Mouse (Mus musculus) cerebellum, adult 8-10 months (tissue): ENCODE measurements around the gene Banp.

Source experiments
- DNase-seq: peaks from one replicate; pipeline ENCODE4 v3.0.0; 2022

The Banp gene

DNA sequence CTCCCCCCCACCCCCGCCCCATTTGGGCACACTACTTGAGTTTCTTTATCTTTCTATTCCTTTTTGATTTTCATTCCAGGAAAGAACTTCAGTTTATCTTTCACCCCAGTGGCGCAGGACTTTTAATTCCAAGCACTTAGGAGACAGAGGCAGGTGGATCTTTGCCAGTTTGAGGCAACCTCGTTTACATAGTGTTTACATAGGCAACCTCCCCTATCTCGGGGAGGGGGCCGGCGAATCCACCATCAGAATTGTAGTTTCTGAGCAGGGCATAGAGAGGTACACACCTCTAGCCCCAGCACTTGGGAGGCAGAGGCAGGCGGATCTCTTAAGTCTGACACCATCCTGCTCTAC is 2.1 kb downstream of the Banp start:
- peak; percentile 38 for DNase-seq

- no peak for DNase-seq
Measured at GRCm38 (mm10) chr8:121952122-121952521, 2.6 kb downstream of the Banp start.

DNA sequence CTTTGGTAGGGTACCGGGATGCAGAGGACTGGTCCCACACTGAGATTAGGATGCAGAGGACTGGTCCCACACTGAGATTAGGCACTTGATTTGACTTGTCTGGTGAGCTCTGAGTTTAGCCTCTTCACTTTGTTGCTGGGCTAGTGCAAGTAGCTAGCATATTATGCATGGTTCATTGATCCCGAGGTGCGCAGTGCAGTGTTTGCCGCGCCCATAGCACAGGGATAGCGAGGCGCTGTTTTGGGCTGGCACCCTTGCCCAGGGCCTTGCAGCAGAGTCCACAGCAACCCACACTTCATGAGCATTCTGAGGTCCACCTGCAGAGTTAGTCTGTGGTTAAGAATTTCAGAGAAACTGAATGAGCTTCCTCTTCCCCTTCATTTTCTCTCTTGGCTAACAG is 3.2 kb downstream of the Banp start:
- DNase-seq: no peak

DNA sequence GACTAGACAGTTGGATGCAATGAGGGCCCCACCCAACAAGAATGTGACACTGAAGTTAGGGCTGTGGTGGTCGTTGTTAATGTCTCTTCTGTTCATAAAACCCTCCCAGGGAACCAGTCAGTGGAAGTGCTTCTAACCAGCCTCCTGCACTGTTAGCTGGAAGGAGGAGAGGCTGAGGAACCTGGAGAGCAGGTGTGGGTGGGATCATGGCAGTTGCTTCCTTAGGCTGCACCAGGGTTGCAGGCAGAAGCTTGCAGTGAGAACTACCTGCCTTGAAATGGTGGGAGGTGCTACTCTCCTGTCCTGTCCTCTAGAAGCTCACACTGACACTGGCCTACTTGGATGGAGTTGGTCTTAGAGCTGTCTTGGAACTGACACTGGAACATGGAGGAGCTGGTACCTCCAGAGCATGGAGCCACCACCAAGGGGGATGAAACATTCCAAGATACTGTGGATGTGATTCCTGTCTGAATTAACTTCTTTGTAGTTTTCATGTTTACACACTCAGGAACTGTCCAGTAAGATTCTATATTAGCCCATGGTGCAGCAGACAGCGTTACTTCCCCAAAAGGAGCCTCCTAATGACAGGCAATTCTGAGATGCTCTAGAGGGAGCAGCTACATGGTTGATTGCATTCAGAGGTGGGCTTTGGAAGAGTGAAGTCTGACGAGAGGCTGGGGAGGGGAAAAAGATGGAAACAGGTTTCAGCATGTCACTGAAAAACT is 4.4 kb downstream of the Banp start:
- no peak for DNase-seq

DNA sequence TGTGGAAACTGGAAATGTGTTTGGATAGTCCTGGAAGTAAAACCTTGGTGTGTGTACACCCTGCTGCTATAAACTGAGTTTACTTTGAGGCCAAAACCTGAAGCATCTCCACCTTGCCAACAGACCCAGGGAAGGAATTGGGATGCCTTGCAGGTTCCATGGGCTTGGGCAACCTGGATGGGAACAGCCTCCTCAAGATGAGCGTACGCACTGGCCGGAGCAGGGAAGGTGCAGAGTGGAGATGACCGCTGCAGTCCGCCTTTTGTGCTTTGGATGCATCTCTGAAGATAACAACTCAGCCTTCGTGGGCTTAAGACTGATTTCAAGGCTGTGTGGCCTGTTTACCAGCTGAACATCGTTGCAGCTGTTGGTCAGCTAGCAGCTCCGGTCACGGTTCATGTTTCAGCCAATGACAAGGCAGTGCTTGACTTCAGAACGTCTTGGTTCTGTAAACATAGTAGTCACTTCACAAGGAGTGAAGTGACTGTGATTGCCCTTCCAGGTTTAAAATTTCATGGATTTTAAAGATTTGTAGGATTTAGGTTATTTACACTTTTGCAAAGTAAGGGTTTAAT is 5.5 kb downstream of the Banp start:
- DNase-seq: no peak

GRCm38 (mm10) chr8:121955825-121956500 is 6.4 kb downstream of the Banp start:
- DNase-seq: no peak

DNA sequence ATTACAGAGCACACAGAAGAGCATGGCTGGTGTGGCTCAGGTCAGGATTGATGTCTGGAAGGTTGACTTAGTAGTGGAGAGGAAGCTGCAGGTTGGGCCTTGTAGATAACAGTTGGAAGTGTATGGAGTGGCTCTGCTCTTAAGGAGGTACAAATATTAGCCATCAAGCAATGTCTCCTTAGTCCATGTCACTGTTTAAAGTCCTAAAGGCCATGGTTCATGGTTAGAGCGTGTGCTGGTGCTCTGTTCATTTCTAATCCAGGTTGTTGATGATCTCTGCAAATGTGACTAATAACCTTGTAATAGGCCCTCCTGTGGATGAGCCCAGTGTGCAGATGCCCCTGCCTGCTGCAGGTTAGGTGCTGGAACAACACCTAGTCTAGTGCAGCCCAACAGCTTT is 8.8 kb downstream of the Banp start:
- no peak for DNase-seq

- DNase-seq: no peak
Measured at GRCm38 (mm10) chr8:121962892-121963291, 13.3 kb downstream of the Banp start.

GRCm38 (mm10) chr8:121964716-121965512 is 15.4 kb downstream of the Banp start:
- DNase-seq: no peak

- no peak for DNase-seq
Measured at GRCm38 (mm10) chr8:121966110-121966509, 16.6 kb downstream of the Banp start.

DNA sequence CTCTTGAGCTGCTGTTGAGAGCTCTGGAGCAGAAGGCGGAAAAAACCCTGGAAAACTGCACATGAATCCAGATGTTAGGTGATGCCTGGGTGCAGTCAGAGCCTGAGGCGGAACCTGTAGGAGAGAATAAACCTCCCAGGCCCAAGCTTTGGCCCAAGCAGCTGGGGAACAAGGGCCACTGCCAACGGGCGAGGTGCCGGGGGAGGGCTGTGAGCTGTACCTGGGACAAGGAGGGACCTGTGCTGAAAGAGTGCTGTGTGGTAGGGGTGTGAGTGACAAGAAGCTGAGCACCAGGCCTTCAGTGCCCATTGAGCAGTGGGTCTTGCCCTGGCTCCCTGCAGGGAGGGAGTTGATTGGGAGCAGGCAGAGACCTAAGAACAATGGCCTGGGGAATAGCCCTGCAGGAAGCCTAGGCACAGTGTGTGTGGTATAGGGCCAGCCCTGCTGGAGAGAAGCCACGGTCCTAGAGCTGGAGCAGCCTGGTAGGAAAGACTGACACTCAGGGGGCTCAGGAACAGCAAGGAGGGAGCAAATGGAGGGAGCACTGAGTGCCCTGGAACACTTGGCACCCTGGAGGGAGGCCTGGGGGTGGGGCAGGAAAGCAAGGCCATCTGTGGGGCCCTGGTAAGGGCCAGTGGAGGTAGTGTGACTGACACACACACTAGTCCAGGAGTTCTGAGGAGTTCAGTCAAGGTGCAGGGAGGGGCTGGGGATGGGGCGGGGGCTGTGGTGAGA is 17.3 kb downstream of the Banp start:
- no peak for DNase-seq

DNA sequence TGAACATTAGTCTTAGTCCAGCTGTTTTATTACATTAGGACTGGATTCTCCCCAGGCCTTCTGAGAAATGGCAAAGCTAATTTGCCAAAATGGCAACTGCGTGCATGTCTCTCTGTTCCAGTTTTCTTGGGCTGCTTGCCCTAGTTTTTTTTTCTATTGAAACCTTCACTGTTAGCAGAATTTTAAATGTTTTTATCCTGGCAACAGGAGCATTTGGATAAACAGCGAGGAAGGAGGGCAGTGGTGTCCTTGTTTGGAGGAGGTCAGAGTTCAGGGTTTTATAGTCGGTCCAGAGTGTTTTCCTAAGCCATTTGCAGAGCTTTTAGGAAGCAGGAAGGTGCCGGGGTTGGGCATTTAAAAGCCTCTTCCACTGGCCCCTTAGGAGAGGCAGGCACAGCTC is 18.4 kb downstream of the Banp start:
- DNase-seq: no peak

- no peak for DNase-seq
Measured at GRCm38 (mm10) chr8:121968542-121968941, 19.0 kb downstream of the Banp start.

DNA sequence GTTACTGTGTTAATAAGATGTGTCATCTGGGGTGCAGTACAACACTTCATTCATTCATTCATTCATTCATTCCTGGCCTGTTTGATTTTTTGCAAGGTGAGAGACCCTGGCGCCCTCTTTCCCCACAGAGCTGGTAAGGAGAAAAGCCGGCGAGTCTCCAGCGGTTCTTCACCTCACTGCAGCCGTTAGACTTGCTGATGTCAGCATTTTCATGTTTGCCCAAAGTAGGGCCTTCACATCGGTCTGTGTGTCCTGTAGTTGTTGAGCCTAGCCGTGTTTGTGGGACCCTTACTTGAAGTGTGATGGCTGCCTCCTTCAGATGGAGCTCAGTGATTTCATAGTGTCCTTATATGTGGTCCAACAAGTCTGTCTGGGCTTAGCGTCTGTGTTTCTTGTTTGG is 20.7 kb downstream of the Banp start:
- no peak for DNase-seq

GRCm38 (mm10) chr8:121971488-121972058 is 22.0 kb downstream of the Banp start:
- DNase-seq: no peak

DNA sequence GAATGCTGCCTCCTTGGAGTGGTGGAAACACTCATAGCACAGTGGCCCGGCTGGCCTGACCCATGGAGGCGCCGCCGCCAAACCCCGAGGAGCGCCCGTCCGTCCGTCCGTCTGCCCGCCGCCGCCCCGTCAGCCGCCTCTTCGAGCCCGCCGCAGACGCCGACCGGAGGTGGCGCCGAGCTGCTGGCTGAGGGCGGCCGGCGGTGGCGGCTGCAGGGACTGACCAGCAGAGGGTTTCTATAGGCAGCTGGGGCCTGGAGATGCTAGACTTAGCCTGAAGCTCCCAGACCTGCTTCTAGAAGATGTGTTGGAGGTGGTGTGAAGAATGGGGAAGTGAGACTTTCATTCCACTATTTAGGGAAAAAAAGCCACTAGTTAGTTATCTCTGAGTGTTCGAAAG is 24.4 kb downstream of the Banp start:
- no peak for DNase-seq

DNA sequence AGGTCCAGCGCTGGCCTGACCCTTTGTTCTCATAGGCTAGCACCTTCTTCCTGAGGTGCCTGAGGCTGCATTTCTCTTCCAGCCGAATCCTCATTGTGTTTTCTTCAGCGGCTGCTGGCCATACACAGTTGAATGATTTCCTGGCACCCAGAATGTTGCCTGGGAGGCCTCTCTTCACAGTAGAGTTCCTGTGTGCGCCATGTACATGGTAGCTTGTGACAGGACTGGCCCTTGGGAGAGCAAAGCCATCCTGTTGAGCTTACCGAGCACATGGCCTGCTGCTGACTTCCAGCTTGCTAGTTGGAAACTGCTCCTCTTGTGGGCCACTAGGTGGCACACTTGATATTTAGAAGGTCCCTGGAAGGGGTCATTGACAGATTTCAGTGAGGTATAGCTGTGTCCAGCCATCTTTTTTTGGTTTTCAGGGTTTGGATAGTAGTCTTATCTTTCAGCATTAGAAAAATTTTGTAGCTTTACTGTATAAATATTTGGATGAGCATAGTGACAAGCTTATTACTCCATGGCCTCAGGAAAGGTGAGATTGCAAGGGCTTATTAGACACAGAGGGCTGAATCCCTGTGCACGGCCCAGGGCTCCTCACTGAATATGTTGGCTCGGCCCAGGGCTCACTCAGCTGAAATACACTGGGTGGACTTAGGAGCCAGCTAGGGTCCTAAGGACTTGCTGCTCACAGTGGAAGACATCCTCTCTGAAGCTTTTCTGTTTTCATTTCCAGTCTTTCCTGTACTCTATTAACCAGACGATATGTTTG is 28.5 kb downstream of the Banp start:
- peak; percentile 60 for DNase-seq

- no peak for DNase-seq
Measured at GRCm38 (mm10) chr8:121978670-121979069, 29.1 kb downstream of the Banp start.

GRCm38 (mm10) chr8:121980792-121981519 is 31.4 kb downstream of the Banp start:
- DNase-seq: no peak

DNA sequence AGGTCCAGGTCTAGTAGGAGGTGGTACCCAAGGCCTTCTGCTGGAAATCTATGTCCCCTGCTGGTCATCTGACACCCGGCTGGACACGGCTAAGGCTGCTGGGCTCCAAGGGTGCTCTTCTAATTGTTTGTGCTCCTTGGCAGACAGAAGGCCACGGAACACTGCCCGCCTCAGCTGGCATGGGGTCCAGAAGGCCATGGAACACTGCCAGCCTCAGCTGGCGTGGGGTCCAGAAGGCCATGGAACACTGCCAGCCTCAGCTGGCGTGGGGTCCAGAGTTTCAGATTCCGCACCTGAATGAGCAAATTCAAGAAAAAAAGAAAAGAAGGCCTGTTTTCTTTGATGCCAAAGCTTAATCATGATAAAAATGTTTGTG is 32.0 kb downstream of the Banp start:
- peak; percentile 29 for DNase-seq

DNA sequence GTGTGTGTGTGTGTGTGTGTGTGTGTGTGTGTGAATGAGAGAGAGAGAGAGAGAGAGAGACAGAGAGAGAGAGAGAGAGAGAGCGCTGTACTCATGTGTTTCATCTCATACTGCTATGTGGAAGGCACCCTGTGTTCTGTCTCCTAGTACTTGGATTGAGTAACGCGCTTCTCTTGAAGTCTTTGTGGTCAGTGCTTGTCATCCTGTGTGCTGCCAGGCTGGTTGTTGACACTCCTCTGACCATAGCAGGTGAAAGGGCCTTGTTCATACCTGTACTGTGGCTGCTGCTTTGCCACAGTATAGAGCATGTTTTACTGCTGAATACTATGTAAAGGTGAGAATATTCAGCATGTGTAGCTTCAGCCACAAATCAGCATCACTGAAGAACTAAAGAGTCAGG is 36.1 kb downstream of the Banp start:
- DNase-seq: no peak
